Mouse (Mus musculus) kidney, embryonic 14.5 days (tissue): ENCODE measurements around the gene Bpifb2. TPM values are rescaled to one million over a fixed set of nuclear protein-coding genes. Genes with fewer than 3 reads are reported as not detected.

Experiments
- ATAC-seq: fragments of 200-750 bp; cut with Nextera tagmentation; 2 replicates; pipeline ENCODE4 v1.8.0; 2017; ENCODE audit warnings: moderate number of reproducible peaks, mild to moderate bottlenecking, moderate TSS enrichment, moderate library complexity; ENCODE audit not compliant: low FRiP score, low TSS enrichment
- H3K27ac ChIP-seq: fragments of 300-500 bp; sonication (generic); 2 replicates; pipeline ENCODE4 v1.5.1; 2014; ENCODE audit warnings: low read depth, mild to moderate bottlenecking, low read length, moderate library complexity, mixed read lengths
- H3K27me3 ChIP-seq: fragments of 300-500 bp; sonication (generic); 2 replicates; pipeline ENCODE4 v1.6.1; 2014; ENCODE audit warnings: mild to moderate bottlenecking, low read length; ENCODE audit not compliant: control insufficient read depth, insufficient read depth
- H3K36me3 ChIP-seq: fragments of 300-500 bp; sonication (generic); 2 replicates; pipeline ENCODE4 v1.6.1; 2014; ENCODE audit warnings: low read length, mixed read lengths; ENCODE audit not compliant: control insufficient read depth, insufficient read depth
- H3K4me1 ChIP-seq: fragments of 300-500 bp; sonication (generic); 2 replicates; pipeline ENCODE4 v1.6.1; 2014; ENCODE audit warnings: low read length, mixed read lengths; ENCODE audit not compliant: control insufficient read depth, insufficient read depth
- H3K4me2 ChIP-seq: fragments of 300-500 bp; sonication (generic); replicated peaks from 2 replicates; pipeline ENCODE4 v1.6.1; 2014; ENCODE audit warnings: low read depth, mild to moderate bottlenecking, low read length
- H3K4me3 ChIP-seq: fragments of 300-500 bp; sonication (generic); 2 replicates; pipeline ENCODE4 v1.5.1; 2014; ENCODE audit warnings: mild to moderate bottlenecking, low read length
- H3K9ac ChIP-seq: fragments of 300-500 bp; sonication (generic); 2 replicates; pipeline ENCODE4 v1.6.1; 2014; ENCODE audit warnings: low read depth, mild to moderate bottlenecking, low read length, moderate library complexity
- H3K9me3 ChIP-seq: fragments of 300-500 bp; sonication (generic); 2 replicates; pipeline ENCODE4 v1.6.1; 2016; ENCODE audit warnings: low read length; ENCODE audit not compliant: control insufficient read depth
- WGBS: fragments of 180-500 bp; shearing (Covaris S2); extraction: QIAGEN DNeasy Blood & Tissue Kit; methylation state at CpG from one replicate; pipeline ENCODE4 v1.1.7; 2014; 5-methylcytosine and 5-hydroxymethylcytosine counted together
- polyA plus RNA-seq: library from polyadenylated mRNA; unstranded; fragments of >200 nt; fragmentation: Nextera tagmentation; extraction: Ambion mirVana; gene quantifications from 2 replicates; pipeline ENCODE4 v1.2.1, GENCODE M21; 2014

The Bpifb2 gene
- polyA plus RNA-seq, 1 experiment from 2014 or later: not detected

- no peaks in the 10 kb centered on the region; the same call in 1 of the 2 replicates for H3K9me3 ChIP-seq
- no peaks in the 10 kb centered on the region for H3K36me3 ChIP-seq
- no peak overlapping the region for H3K9ac ChIP-seq
- 31% methylated on average over 5 of the region's 5 CpGs for WGBS
- no peak for ATAC-seq
- H3K4me2 ChIP-seq: no peak overlapping the region
- no peaks in the 10 kb centered on the region for H3K4me1 ChIP-seq
- no peak overlapping the region for H3K4me3 ChIP-seq
- no peaks in the 10 kb centered on the region for H3K27me3 ChIP-seq
- H3K27ac ChIP-seq: no peak overlapping the region
Measured at GRCm38 (mm10) chr2:153853544-153853943, 21.3 kb upstream of the Bpifb2 start.

- Histone ChIP-seq H3K27me3 (no peaks in the 10 kb centered on the region), H3K9me3 (no peaks in the 10 kb centered on the region), H3K9ac (no peak overlapping the region), H3K4me1 (no peaks in the 10 kb centered on the region), H3K4me3 (no peak overlapping the region), H3K4me2 (no peak overlapping the region), H3K27ac (no peak overlapping the region), H3K36me3 (no peaks in the 10 kb centered on the region)
- no peak for ATAC-seq
- 91% methylated on average over 2 of the region's 2 CpGs for WGBS
Measured at GRCm38 (mm10) chr2:153859581-153859980, 15.3 kb upstream of the Bpifb2 start.

- H3K36me3 ChIP-seq: no peaks in the 10 kb centered on the region
Measured at GRCm38 (mm10) chr2:153860315-153860714, 14.5 kb upstream of the Bpifb2 start.

GRCm38 (mm10) chr2:153860715-153861114 is 14.1 kb upstream of the Bpifb2 start:
- Histone ChIP-seq H3K27me3 (no peaks in the 10 kb centered on the region), H3K4me2 (no peak overlapping the region), H3K36me3 (no peaks in the 10 kb centered on the region), H3K9me3 (no peaks in the 10 kb centered on the region), H3K4me1 (no peaks in the 10 kb centered on the region), H3K4me3 (no peak overlapping the region), H3K9ac (no peak overlapping the region), H3K27ac (no peak overlapping the region)
- WGBS: 64% methylated on average over 3 of the region's 3 CpGs
- ATAC-seq: no peak

More at GRCm38 (mm10) chr2:153860315-153860714, 14.5 kb upstream of the Bpifb2 start:
- H3K4me1 ChIP-seq: no peaks in the 10 kb centered on the region
- WGBS: 74% methylated on average over 11 of the region's 11 CpGs
- H3K27me3 ChIP-seq: no peaks in the 10 kb centered on the region
- no peaks in the 10 kb centered on the region for H3K9me3 ChIP-seq
- no peak overlapping the region for H3K4me3 ChIP-seq
- H3K27ac ChIP-seq: no peak overlapping the region
- no peak overlapping the region for H3K4me2 ChIP-seq
- no peak overlapping the region for H3K9ac ChIP-seq
- no peak for ATAC-seq

- no peaks in the 10 kb centered on the region for H3K4me1 ChIP-seq
- WGBS: 79% methylated on average over 3 of the region's 3 CpGs
- H3K27ac ChIP-seq: no peak overlapping the region
- no peak for ATAC-seq
- no peak overlapping the region for H3K9ac ChIP-seq
- H3K36me3 ChIP-seq: no peaks in the 10 kb centered on the region
- no peaks in the 10 kb centered on the region for H3K9me3 ChIP-seq
- H3K4me2 ChIP-seq: no peak overlapping the region
- no peak overlapping the region for H3K4me3 ChIP-seq
- H3K27me3 ChIP-seq: no peaks in the 10 kb centered on the region
Measured at GRCm38 (mm10) chr2:153861960-153862359, 12.9 kb upstream of the Bpifb2 start.

GRCm38 (mm10) chr2:153870984-153871383 is 3.9 kb upstream of the Bpifb2 start, which contains the start of gene Sun5:
Gene Sun5, minus strand, starts transcription at chr2:153871084.
- H3K4me2 ChIP-seq: no peak within 1 kb of the TSS
- ATAC-seq: no peak
- H3K27ac ChIP-seq: no peak within 1 kb of the TSS
- H3K4me1 ChIP-seq: no peaks in the 10 kb centered on the region
- H3K27me3 ChIP-seq: no peaks in the 10 kb centered on the region
- H3K9me3 ChIP-seq: no peaks in the 10 kb centered on the region
- H3K36me3 ChIP-seq: no peaks in the 10 kb centered on the region
- H3K4me3 ChIP-seq: no peak within 1 kb of the TSS
- 88% methylated on average over 4 of the region's 4 CpGs for WGBS
- H3K9ac ChIP-seq: no peak within 1 kb of the TSS

- Histone ChIP-seq H3K27me3 (no peaks in the 10 kb centered on the region), H3K4me1 (no peaks in the 10 kb centered on the region), H3K36me3 (no peaks in the 10 kb centered on the region), H3K27ac (no peak overlapping the region), H3K4me3 (no peak overlapping the region), H3K4me2 (no peak overlapping the region), H3K9me3 (no peaks in the 10 kb centered on the region), H3K9ac (no peak overlapping the region)
- no peak for ATAC-seq
- 83% methylated on average over 5 of the region's 5 CpGs for WGBS
Measured at GRCm38 (mm10) chr2:153899111-153899510, 24.3 kb downstream of the Bpifb2 start.

GRCm38 (mm10) chr2:153900088-153900487 is 25.2 kb downstream of the Bpifb2 start, which contains the start of gene Bpifb6:
Gene Bpifb6, plus strand, starts transcription at chr2:153900388.
- no peak within 1 kb of the TSS for H3K27ac ChIP-seq
- H3K4me1 ChIP-seq: no peaks in the 10 kb centered on the region
- H3K27me3 ChIP-seq: no peaks in the 10 kb centered on the region
- no peak within 1 kb of the TSS for H3K4me2 ChIP-seq
- H3K9me3 ChIP-seq: no peaks in the 10 kb centered on the region
- H3K9ac ChIP-seq: no peak within 1 kb of the TSS
- WGBS: 76% methylated on average over 4 of the region's 4 CpGs
- ATAC-seq: no peak
- no peak within 1 kb of the TSS for H3K4me3 ChIP-seq
- H3K36me3 ChIP-seq: no peaks in the 10 kb centered on the region

- ATAC-seq: no peak
- Histone ChIP-seq H3K9me3 (no peaks in the 10 kb centered on the region), H3K4me3 (no peak overlapping the region), H3K4me1 (no peaks in the 10 kb centered on the region), H3K9ac (no peak overlapping the region), H3K4me2 (no peak overlapping the region), H3K36me3 (no peaks in the 10 kb centered on the region), H3K27ac (no peak overlapping the region), H3K27me3 (no peaks in the 10 kb centered on the region)
- WGBS: 79% methylated on average over 6 of the region's 6 CpGs
Measured at GRCm38 (mm10) chr2:153902726-153903125, 27.9 kb downstream of the Bpifb2 start.
